In the genomic region with DNA sequence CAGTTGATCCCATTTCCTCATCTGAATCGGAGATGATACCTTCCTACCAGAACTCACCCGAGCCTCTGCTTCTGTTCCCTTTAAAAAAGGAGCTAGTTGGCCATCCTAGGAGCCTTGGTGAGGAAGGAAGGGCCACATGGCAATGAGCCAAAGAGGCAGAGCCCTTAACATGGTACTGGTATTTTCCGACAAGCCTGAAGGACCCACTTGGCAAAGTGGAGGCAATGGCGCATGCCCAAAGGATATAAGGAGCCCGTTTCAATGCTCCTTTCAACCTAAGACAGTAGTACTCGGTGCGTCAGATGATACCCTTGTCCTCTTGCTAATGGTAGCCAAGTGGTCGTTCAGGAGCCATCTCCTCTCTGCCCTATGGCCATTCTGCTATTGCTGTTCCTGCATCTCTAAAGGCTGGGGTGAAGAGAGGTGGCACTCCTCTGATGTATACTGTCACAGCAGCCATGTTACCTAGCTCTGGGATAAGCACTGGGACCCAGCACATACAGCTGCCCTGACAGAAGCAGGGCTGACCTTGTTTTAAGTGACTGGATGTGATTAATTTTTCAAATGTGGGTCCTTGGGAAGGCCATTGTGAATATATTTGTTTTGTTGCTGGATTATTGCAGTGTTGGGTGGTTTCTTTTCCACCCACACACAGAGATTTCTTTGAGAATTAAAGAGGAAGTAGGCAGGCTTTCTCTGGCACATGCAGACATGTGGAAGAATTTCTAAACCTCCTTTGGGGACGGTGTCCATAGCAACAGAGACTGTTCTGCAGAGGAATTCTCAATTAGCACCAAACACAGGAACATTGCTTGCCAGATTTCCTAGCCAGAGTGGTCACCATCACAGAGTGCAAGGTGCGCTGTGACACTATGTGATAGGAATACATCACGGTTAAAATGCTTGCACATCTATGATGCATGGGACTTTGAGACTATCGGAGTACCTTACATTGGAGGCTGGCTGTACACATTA, we compare ENCODE assay signal across 9 mouse cellular contexts.
DNase-seq lines count a peak whose midpoint lies in the region; ATAC-seq lines count a peak whose summit lies in the region.
"Had no signal": no experiment of that assay in that cellular context is flagged by ENCODE, and none has a peak within 500 bp of the region (broad histone marks: within the 10 kb centered on the region; RNA-seq: fewer than 3 reads in every experiment).

No protein-coding gene starts in this region.

- no peak overlapping the region for H3K4me2 ChIP-seq in embryonic facial prominence, embryonic 12.5 days (replicated peaks)
- H3K4me2 ChIP-seq in neural tube, embryonic 15.5 days: peak overlapping the region; percentile 17; the same call in 1 of the 2 replicates

- intact Hi-C loops in heart, postnatal 36 days (cut with DNase I): no loop called here
- intact Hi-C loops in left cerebral cortex, postnatal 4 days (cut with DNase I): no loop called here

- WGBS in embryonic facial prominence, embryonic 12.5 days: 79% methylated on average over 12 of the region's 12 CpGs
- 41% methylated on average over 12 of the region's 12 CpGs for WGBS in neural tube, embryonic 15.5 days

- DNase-seq in brain, adult 2 months (ENCODE audit: low read depth, low spot score): peak; percentile 94
- DNase-seq in heart, postnatal 36 days: peak; percentile 24 to 40
- DNase-seq in left cerebral cortex, postnatal 4 days: peak; percentile 38
- DNase-seq in ovary, postnatal 14 days (ENCODE audit: low spot score): no peak
- DNase-seq in spleen, adult 18-20 months: no peak
- no peak for DNase-seq in thymus, postnatal 14 days

- H3K27me3 ChIP-seq in embryonic facial prominence, embryonic 12.5 days: no peaks in the 10 kb centered on the region
- H3K27me3 ChIP-seq in neural tube, embryonic 15.5 days (replicated peaks): no peaks in the 10 kb centered on the region

- no peak overlapping the region for H3K9ac ChIP-seq in embryonic facial prominence, embryonic 12.5 days
- no peak overlapping the region for H3K9ac ChIP-seq in neural tube, embryonic 15.5 days (replicated peaks)
- H3K9ac ChIP-seq: liver, embryonic 14.5 days had no signal

- no peak for ATAC-seq in embryonic facial prominence, embryonic 12.5 days (ENCODE audit: insufficient number of reproducible peaks, insufficient read depth, low FRiP score, low TSS enrichment)
- ATAC-seq in neural tube, embryonic 15.5 days (ENCODE audit: low FRiP score): peak; percentile 59

- H3K9me3 ChIP-seq in embryonic facial prominence, embryonic 12.5 days: no peaks in the 10 kb centered on the region
- no peaks in the 10 kb centered on the region for H3K9me3 ChIP-seq in neural tube, embryonic 15.5 days (replicated peaks)

- H3K4me1 ChIP-seq in embryonic facial prominence, embryonic 12.5 days: peaks cover 27% of the 10 kb centered on the region
- H3K4me1 ChIP-seq in neural tube, embryonic 15.5 days: peaks cover 79% of the 10 kb centered on the region

- no peak overlapping the region for H3K4me3 ChIP-seq in embryonic facial prominence, embryonic 12.5 days
- H3K4me3 ChIP-seq in neural tube, embryonic 15.5 days (replicated peaks): no peak overlapping the region

- no peaks in the 10 kb centered on the region for H3K36me3 ChIP-seq in embryonic facial prominence, embryonic 12.5 days
- no peaks in the 10 kb centered on the region for H3K36me3 ChIP-seq in neural tube, embryonic 15.5 days

- 0 out of 2 replicates have a peak overlapping the region, but pooled peaks have one; percentile 31 for H3K27ac ChIP-seq in embryonic facial prominence, embryonic 12.5 days
- peak overlapping the region; percentile 91 for H3K27ac ChIP-seq in neural tube, embryonic 15.5 days (replicated peaks)
- H3K27ac ChIP-seq: liver, embryonic 14.5 days had no signal

Comparison
In these comparisons a context has a peak if more than half of its experiments do, and no peak if none do; other contexts are left out.
1. DNase-seq: peak in brain, adult 2 months (single experiment), heart, postnatal 36 days (2 of 2) and left cerebral cortex, postnatal 4 days (single experiment); none in ovary, postnatal 14 days (single experiment), spleen, adult 18-20 months (0 of 2) and thymus, postnatal 14 days (single experiment).